Mouse (Mus musculus): Measurements from ENCODE around the gene Polm. TPM values are rescaled to one million over a fixed set of nuclear protein-coding genes. Genes with fewer than 3 reads are reported as not detected.

Gene Polm
- total RNA-seq (2023): 36.3 TPM

DNA sequence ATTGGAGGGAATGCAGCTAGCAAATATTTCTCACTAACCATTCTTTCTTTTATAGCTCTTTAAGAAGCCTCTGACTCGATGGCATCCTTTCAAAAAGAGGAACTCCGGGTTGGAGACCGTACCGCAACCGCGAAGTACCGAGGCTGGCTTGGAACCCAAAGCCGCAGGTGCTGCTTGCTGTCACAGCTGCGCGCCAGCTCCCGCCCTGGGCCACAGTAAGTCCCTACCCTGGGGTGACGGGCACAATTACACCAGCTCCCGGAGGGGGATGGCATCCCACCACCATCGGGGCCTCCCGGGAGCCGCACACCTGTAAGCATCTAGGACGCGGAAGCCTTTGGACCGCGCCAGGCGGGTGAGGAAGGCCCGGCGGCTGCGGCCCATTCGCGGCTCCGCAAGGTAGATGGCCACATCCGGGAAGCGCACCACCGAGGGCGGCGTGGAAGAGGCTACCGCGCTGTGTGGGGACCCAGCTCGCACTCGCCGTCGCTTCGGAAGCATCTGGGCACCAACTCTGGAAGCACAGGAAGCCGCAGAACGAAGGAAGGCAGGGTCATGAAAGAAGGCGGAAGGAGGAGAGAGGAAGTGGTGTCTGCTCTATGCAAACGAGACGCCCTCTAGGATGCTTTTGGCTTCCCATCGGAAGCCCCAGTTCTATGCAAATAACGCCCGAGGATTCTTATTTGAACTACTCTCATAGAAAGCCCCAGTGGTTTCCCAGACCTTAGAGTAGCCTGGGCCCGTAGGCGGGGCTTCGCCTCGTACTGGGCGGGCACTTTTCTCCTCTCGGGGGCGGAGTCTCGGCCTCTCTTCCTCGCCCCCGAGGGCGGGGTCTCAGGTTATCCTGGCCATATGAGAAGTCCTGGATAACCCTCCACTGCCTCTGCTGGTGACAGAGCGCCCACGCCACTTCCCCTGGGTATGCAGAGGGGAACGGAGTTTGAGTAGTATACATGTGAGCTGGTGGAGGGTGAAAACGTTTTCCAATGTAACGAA lies at the start of gene Polm:
Polm (minus strand) TSS at position 766 of the 996 bp plus-strand sequence.

GRCm38 (mm10) chr11:5877921-5878526 lies 40.2 kb upstream of the Polm start, which contains the start of gene Pold2:
Gene Pold2 (minus strand): TSS chr11:5878292.

GRCm38 (mm10) chr11:5861678-5862393 lies 24.0 kb upstream of the Polm start, which contains the start of gene Aebp1:
Gene Aebp1 (plus strand): TSS chr11:5861947.

GRCm38 (mm10) chr11:5803551-5803981 lies 34.2 kb downstream of the Polm start, which contains the start of gene Pgam2:
Gene Pgam2 (minus strand): TSS chr11:5803733.

DNA sequence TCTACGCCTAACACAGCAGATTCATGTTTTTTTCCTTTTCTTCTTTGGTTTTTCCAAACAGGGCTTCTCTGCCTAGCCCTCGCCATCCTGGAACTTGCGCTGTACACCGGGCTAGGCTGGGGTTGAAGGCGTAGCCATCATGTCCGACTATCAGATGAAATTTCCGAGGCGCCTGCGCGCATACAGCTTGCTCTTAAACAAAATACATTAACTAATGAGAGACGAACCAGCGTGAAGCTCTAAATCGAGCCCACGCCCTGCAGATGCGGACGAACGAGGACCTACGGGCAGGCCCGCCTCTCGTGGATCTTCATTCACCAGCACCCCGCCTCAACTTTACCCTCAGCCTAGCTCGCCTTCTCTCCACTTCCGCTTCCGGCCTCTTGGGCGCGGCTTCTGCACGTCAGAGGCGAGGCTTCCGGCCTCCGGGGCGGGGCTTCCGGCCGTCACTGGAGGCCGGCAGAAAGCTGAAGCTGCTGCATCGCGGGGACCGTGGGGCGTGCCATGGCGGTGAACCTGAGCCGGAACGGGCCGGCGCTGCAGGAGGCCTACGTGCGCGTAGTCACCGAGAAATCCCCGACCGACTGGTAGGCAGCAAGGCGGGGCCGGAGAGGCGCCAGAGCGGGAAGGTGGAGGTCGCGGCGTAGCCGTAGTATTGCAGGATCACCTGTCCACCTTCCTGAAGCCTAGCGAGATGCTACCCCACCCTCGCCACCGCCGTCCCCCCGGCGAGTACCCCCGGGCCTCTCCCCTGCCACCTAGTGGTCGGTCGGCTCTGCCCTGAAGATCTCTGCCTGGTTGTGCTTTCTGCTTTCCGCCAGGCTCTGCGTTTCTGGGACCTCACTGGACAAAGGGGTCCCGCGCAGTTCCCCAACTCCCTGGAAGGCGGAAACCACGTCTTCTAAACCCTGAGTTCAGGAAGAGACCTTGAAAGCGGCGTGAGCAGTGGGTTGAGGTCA lies 49.5 kb downstream of the Polm start, which contains the start of gene Dbnl:
Dbnl (plus strand) TSS at position 433 of the 959 bp plus-strand sequence.

Other genes starting within 250 kb of the Polm start
- 55.9 TPM for gene Mrps24, start 122.3 kb downstream of the Polm start, total RNA-seq (2023)
- 34.1 TPM for gene Urgcp, start 75.6 kb downstream of the Polm start, total RNA-seq (2023)
- 118 TPM for gene Dbnl, start 49.5 kb downstream of the Polm start, total RNA-seq (2023)
- gene Pgam2, start 34.3 kb downstream of the Polm start, total RNA-seq (2023): not detected
- 0.35 TPM for gene Aebp1, start 23.9 kb upstream of the Polm start, total RNA-seq (2023)
- gene Pold2, start 40.3 kb upstream of the Polm start, total RNA-seq (2023): 61.0 TPM
- gene Myl7, start 60.8 kb upstream of the Polm start, total RNA-seq (2023): not detected
- gene Gck, start 112.1 kb upstream of the Polm start, total RNA-seq (2023): not detected
- 59.6 TPM for gene Ykt6, start 117.7 kb upstream of the Polm start, total RNA-seq (2023)
- 12.5 TPM for gene Camk2b, start 228.3 kb upstream of the Polm start, total RNA-seq (2023)